Mouse (Mus musculus): ENCODE results near the gene Car15. TPM values are rescaled to one million over a fixed set of nuclear protein-coding genes. Genes with fewer than 3 reads are reported as not detected.

The Car15 gene
- polyA plus RNA-seq, 1 experiment from 2014 or later: 3.7 TPM

DNA sequence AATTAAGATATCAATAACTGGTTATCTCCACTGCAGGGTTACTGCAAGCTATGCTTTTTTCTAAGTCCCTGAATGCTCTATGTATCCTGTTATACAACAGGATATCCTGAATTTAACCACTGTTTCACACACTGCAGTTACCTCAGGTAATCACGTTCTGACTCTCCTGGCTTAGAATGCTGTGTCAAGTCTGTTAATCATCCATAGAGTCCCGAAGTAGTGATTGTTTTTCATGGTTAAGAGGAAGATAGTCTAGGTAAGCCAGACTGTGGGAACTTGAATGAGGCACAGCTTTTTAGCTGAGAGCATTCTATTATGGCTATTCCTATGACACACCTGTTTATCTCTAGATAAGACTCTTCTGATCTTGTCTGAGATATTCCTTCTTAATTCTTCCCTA is 27.1 kb upstream of the Car15 start:
- Histone ChIP-seq H3K4me3 (replicated peaks; ENCODE audit: low read length) (no peak overlapping the region), H3K27ac (ENCODE audit: low read length) (no peak overlapping the region), H3K4me2 (ENCODE audit: low read depth, low read length) (no peak overlapping the region), H3K36me3 (ENCODE audit: control insufficient read depth, insufficient read depth, low read length) (no peaks in the 10 kb centered on the region), H3K4me1 (ENCODE audit: control insufficient read depth, insufficient read depth, low read length) (peaks cover 3% of the 10 kb centered on the region; the same call in 1 of the 2 replicates), H3K9me3 (replicated peaks; ENCODE audit: control insufficient read depth, low read length) (no peaks in the 10 kb centered on the region), H3K27me3 (ENCODE audit: control insufficient read depth, insufficient read depth, low read length) (no peaks in the 10 kb centered on the region), H3K9ac (ENCODE audit: low read length) (no peak overlapping the region)
- 69% methylated on average over 2 of the region's 2 CpGs for WGBS
- no peak for ATAC-seq (ENCODE audit: insufficient read depth, low FRiP score)

DNA sequence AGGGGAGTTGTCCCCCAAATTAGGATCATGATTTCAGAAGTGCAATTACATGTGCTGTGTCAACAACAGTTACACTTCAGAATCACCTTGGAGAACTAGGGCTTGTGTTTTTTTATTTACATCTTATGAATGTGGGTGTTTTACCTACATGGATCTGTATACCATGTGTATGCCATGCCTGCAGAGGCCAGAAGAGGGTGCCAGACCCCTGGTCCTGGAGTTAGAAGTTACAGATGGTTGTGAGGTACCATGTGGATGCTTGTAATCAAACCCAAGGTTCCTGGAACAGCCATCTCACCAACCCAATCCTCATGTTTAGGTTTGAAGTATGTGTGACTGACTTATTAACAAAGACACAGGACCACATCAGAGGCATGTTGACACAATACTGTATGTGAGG is 20.4 kb upstream of the Car15 start:
- Histone ChIP-seq H3K4me1 (ENCODE audit: control insufficient read depth, insufficient read depth, low read length) (no peaks in the 10 kb centered on the region), H3K36me3 (ENCODE audit: control insufficient read depth, insufficient read depth, low read length) (peaks cover 34% of the 10 kb centered on the region), H3K4me2 (ENCODE audit: low read depth, low read length) (no peak overlapping the region), H3K9me3 (replicated peaks; ENCODE audit: control insufficient read depth, low read length) (no peaks in the 10 kb centered on the region), H3K27ac (ENCODE audit: low read length) (no peak overlapping the region), H3K4me3 (replicated peaks; ENCODE audit: low read length) (no peak overlapping the region), H3K9ac (ENCODE audit: low read length) (no peak overlapping the region), H3K27me3 (ENCODE audit: control insufficient read depth, insufficient read depth, low read length) (no peaks in the 10 kb centered on the region)
- ATAC-seq (ENCODE audit: insufficient read depth, low FRiP score): no peak

DNA sequence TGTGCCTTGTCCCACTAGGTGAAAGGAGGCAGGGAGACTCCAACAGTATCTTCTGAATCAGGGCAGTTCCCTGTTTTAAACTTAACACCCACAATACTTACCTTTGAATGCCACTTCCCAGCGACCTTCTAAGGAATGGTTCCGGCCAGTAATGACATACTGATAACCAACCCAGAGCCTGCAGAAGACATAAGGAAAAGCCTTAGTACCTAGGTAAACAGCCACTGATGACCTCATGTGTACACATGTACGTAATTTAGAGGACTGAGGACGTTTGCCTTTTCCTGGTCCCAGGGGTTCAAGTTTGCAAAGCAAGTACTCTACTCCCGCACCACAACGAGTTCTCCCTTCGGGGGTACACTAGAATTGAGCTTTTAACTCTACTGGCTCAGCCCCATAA is 19.0 kb upstream of the Car15 start:
- Histone ChIP-seq H3K9me3 (replicated peaks; ENCODE audit: control insufficient read depth, low read length) (no peaks in the 10 kb centered on the region), H3K4me1 (ENCODE audit: control insufficient read depth, insufficient read depth, low read length) (no peaks in the 10 kb centered on the region), H3K36me3 (ENCODE audit: control insufficient read depth, insufficient read depth, low read length) (peaks cover 34% of the 10 kb centered on the region), H3K27me3 (ENCODE audit: control insufficient read depth, insufficient read depth, low read length) (no peaks in the 10 kb centered on the region), H3K4me3 (replicated peaks; ENCODE audit: low read length) (no peak overlapping the region), H3K4me2 (ENCODE audit: low read depth, low read length) (no peak overlapping the region), H3K27ac (ENCODE audit: low read length) (no peak overlapping the region), H3K9ac (ENCODE audit: low read length) (no peak overlapping the region)
- peak; percentile 53; the same call in 1 of the 2 replicates for ATAC-seq (ENCODE audit: insufficient read depth, low FRiP score)
- 82% methylated on average over 7 of the region's 7 CpGs for WGBS

DNA sequence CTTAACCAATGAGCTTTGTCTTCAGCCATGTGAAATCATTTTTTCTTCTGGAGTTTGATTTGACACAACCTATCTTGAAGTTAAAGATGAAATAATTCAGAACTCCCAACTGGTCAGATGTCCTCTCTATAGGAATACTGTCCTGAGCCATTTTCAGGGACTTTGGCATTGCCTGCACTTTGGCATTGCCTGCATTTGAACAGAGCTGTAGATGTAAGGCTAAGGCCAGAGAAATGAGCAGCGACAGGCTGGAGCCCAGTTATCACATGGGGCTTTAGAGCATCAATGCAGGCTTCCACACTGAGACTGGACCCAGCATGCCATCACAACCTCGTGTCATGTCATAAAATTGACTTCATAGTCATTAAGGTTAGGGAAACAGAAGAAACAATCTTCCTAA is 15.1 kb upstream of the Car15 start:
- no peaks in the 10 kb centered on the region for H3K27me3 ChIP-seq (ENCODE audit: control insufficient read depth, insufficient read depth, low read length)

DNA sequence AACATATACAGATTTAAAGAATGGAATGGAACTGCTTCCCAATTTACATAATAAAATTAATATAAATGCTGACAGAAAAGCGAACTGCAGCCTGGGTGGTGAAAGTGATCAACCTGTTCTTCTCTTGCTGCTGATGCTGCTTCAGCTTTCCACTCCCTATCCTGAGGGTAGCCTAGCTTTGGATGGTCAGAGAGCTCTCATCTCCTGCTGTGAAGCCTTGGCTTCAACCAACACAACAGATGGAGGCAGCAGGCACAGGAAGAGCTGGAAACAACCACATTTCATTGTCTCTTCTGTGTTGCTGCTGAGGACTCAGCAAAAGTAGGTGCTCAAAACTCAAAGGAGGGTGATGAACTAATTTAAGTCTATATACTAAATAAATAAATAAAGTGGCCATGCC is 13.7 kb upstream of the Car15 start:
- Histone ChIP-seq H3K27me3 (ENCODE audit: control insufficient read depth, insufficient read depth, low read length) (no peaks in the 10 kb centered on the region), H3K9me3 (replicated peaks; ENCODE audit: control insufficient read depth, low read length) (no peaks in the 10 kb centered on the region), H3K9ac (ENCODE audit: low read length) (no peak overlapping the region), H3K4me3 (replicated peaks; ENCODE audit: low read length) (no peak overlapping the region), H3K4me2 (ENCODE audit: low read depth, low read length) (no peak overlapping the region), H3K36me3 (ENCODE audit: control insufficient read depth, insufficient read depth, low read length) (peaks cover 18% of the 10 kb centered on the region; the same call in 1 of the 2 replicates), H3K27ac (ENCODE audit: low read length) (no peak overlapping the region), H3K4me1 (ENCODE audit: control insufficient read depth, insufficient read depth, low read length) (no peaks in the 10 kb centered on the region)
- ATAC-seq (ENCODE audit: insufficient read depth, low FRiP score): no peak
- WGBS: 95% methylated on average over 1 of the region's 1 CpGs

More for the DNA sequence above, 15.1 kb upstream of the Car15 start:
- Histone ChIP-seq H3K4me2 (ENCODE audit: low read depth, low read length) (no peak overlapping the region), H3K4me3 (replicated peaks; ENCODE audit: low read length) (no peak overlapping the region), H3K9ac (ENCODE audit: low read length) (no peak overlapping the region), H3K36me3 (ENCODE audit: control insufficient read depth, insufficient read depth, low read length) (peaks cover 23% of the 10 kb centered on the region), H3K4me1 (ENCODE audit: control insufficient read depth, insufficient read depth, low read length) (no peaks in the 10 kb centered on the region), H3K9me3 (replicated peaks; ENCODE audit: control insufficient read depth, low read length) (no peaks in the 10 kb centered on the region), H3K27ac (ENCODE audit: low read length) (no peak overlapping the region)
- no peak for ATAC-seq (ENCODE audit: insufficient read depth, low FRiP score)
- WGBS: 80% methylated on average over 2 of the region's 2 CpGs

DNA sequence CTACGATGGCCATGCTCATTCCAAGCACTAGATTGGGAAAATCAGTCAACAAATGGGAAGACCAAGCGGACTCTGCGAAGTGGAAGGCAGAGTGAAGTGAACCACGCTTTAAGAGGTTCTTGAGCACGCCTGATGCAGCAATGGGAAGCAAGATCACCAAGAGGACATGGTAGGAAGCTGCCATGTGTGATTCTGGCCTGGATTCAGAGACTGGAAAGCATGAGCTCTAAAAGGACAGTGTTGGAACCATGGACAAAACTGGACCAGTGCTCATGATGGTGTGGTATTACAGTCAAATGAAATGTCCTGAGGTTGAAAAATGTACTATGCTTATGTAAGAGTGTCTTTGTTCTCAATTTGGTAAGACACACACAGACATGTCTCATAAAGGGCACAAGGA is 13.2 kb upstream of the Car15 start:
- H3K36me3 ChIP-seq (ENCODE audit: control insufficient read depth, insufficient read depth, low read length): peaks cover 16% of the 10 kb centered on the region
- H3K9me3 ChIP-seq (replicated peaks; ENCODE audit: control insufficient read depth, low read length): no peaks in the 10 kb centered on the region
- H3K4me3 ChIP-seq (replicated peaks; ENCODE audit: low read length): no peak overlapping the region
- no peak for ATAC-seq (ENCODE audit: insufficient read depth, low FRiP score)
- H3K4me1 ChIP-seq (ENCODE audit: control insufficient read depth, insufficient read depth, low read length): no peaks in the 10 kb centered on the region
- no peak overlapping the region for H3K4me2 ChIP-seq (ENCODE audit: low read depth, low read length)
- 95% methylated on average over 5 of the region's 5 CpGs for WGBS
- H3K27ac ChIP-seq (ENCODE audit: low read length): no peak overlapping the region
- H3K27me3 ChIP-seq (ENCODE audit: control insufficient read depth, insufficient read depth, low read length): no peaks in the 10 kb centered on the region
- H3K9ac ChIP-seq (ENCODE audit: low read length): no peak overlapping the region

DNA sequence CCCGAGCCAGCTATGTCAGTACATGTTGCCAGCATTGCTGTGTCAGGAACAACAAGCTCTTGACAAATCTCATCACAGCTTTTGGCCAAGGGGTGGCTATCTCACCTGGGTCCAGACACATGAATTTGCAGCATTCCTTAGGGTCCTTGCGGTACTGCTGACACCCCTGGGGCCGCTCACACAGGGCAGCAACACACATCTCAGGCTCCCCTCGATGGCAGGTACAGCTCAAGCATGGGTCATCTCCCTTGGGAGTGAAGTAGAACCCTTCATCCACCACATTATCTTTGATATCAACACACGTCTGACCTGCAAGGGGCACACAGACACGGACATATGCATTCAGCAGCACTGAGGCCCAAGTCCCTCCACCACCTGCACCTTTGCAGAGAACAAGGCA is 11.3 kb upstream of the Car15 start:
- H3K4me2 ChIP-seq (ENCODE audit: low read depth, low read length): no peak overlapping the region
- ATAC-seq (ENCODE audit: insufficient read depth, low FRiP score): no peak
- H3K4me3 ChIP-seq (replicated peaks; ENCODE audit: low read length): no peak overlapping the region
- 78% methylated on average over 6 of the region's 6 CpGs for WGBS
- peaks cover 13% of the 10 kb centered on the region; the same call in 1 of the 2 replicates for H3K36me3 ChIP-seq (ENCODE audit: control insufficient read depth, insufficient read depth, low read length)
- no peak overlapping the region for H3K9ac ChIP-seq (ENCODE audit: low read length)
- no peak overlapping the region for H3K27ac ChIP-seq (ENCODE audit: low read length)
- no peaks in the 10 kb centered on the region for H3K9me3 ChIP-seq (replicated peaks; ENCODE audit: control insufficient read depth, low read length)
- H3K27me3 ChIP-seq (ENCODE audit: control insufficient read depth, insufficient read depth, low read length): no peaks in the 10 kb centered on the region
- no peaks in the 10 kb centered on the region for H3K4me1 ChIP-seq (ENCODE audit: control insufficient read depth, insufficient read depth, low read length)

DNA sequence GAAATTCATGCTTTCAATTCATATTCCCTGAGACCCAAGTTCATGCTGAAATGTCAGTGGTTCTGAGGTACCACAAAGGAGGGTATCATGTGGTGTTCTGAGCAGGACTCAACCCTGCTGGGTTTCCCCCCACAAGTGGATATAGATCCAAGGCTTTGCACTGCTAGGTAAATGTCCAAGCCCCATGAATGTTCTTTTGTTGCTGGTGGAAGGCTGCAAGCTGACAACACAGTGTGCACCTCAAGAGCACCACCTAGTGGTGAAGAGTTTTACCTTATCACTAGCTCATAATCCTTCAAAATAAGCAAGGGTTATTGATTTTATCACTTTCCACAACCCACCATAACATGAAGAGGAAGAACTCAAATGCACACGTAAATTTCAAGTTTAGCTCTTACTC is 10.8 kb upstream of the Car15 start:
- no peak for ATAC-seq (ENCODE audit: insufficient read depth, low FRiP score)
- H3K36me3 ChIP-seq (ENCODE audit: control insufficient read depth, insufficient read depth, low read length): peaks cover 11% of the 10 kb centered on the region; the same call in 1 of the 2 replicates
- WGBS: 21% methylated on average over 1 of the region's 1 CpGs

DNA sequence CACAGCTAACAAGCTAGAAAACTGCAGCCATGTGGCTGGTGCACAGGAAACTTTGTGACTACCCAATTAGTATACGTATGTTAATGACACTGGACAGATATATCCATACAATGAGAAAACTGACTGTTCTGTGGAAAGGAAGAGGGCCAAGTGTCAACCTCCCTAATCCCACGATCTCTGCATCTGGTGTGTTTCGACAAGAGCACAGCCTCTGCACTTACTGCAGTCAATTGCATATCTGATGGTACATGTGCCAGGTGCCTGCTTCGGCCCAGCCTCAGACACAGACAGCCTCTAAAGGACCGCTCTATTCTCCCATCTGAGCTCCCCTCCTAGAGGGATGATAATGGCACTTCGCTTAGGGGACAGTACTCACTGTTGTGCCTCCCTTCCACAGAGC is 10.3 kb upstream of the Car15 start:
- ATAC-seq (ENCODE audit: insufficient read depth, low FRiP score): no peak
- WGBS: 93% methylated on average over 6 of the region's 6 CpGs

More for the DNA sequence above, 10.8 kb upstream of the Car15 start:
- Histone ChIP-seq H3K9me3 (replicated peaks; ENCODE audit: control insufficient read depth, low read length) (no peaks in the 10 kb centered on the region), H3K27ac (ENCODE audit: low read length) (no peak overlapping the region), H3K27me3 (ENCODE audit: control insufficient read depth, insufficient read depth, low read length) (no peaks in the 10 kb centered on the region), H3K4me3 (replicated peaks; ENCODE audit: low read length) (no peak overlapping the region), H3K9ac (ENCODE audit: low read length) (no peak overlapping the region), H3K4me1 (ENCODE audit: control insufficient read depth, insufficient read depth, low read length) (no peaks in the 10 kb centered on the region), H3K4me2 (ENCODE audit: low read depth, low read length) (no peak overlapping the region)

More for the DNA sequence above, 10.3 kb upstream of the Car15 start:
- H3K9ac ChIP-seq (ENCODE audit: low read length): no peak overlapping the region
- H3K4me2 ChIP-seq (ENCODE audit: low read depth, low read length): no peak overlapping the region
- peaks cover 12% of the 10 kb centered on the region; the same call in 1 of the 2 replicates for H3K36me3 ChIP-seq (ENCODE audit: control insufficient read depth, insufficient read depth, low read length)
- no peaks in the 10 kb centered on the region for H3K9me3 ChIP-seq (replicated peaks; ENCODE audit: control insufficient read depth, low read length)
- no peak overlapping the region for H3K4me3 ChIP-seq (replicated peaks; ENCODE audit: low read length)
- no peaks in the 10 kb centered on the region for H3K27me3 ChIP-seq (ENCODE audit: control insufficient read depth, insufficient read depth, low read length)
- no peaks in the 10 kb centered on the region for H3K4me1 ChIP-seq (ENCODE audit: control insufficient read depth, insufficient read depth, low read length)
- H3K27ac ChIP-seq (ENCODE audit: low read length): no peak overlapping the region
